Mouse (Mus musculus) large intestine, adult 2 months (tissue): ENCODE results near the gene Mgrn1. TPM values are rescaled to one million over a fixed set of nuclear protein-coding genes. Genes with fewer than 3 reads are reported as not detected.

Experiments
- DNase-seq: peaks from one replicate; pipeline ENCODE4 v3.0.0-alpha.2; 2012; ENCODE audit warnings: low read depth, low spot score
- WGBS: fragments of 180-500 bp; shearing (Covaris S2); methylation state at CpG from one replicate; pipeline ENCODE4 v1.1.7; 2018; 5-methylcytosine and 5-hydroxymethylcytosine counted together
- polyA plus RNA-seq: library from polyadenylated mRNA; depleted of rRNA; stranded (reverse); fragments of >200 nt; gene quantifications from 2 replicates; pipeline ENCODE4 v1.2.3, GENCODE M21; 2012

Gene Mgrn1
- polyA plus RNA-seq, 1 experiment, result 102 TPM

DNA sequence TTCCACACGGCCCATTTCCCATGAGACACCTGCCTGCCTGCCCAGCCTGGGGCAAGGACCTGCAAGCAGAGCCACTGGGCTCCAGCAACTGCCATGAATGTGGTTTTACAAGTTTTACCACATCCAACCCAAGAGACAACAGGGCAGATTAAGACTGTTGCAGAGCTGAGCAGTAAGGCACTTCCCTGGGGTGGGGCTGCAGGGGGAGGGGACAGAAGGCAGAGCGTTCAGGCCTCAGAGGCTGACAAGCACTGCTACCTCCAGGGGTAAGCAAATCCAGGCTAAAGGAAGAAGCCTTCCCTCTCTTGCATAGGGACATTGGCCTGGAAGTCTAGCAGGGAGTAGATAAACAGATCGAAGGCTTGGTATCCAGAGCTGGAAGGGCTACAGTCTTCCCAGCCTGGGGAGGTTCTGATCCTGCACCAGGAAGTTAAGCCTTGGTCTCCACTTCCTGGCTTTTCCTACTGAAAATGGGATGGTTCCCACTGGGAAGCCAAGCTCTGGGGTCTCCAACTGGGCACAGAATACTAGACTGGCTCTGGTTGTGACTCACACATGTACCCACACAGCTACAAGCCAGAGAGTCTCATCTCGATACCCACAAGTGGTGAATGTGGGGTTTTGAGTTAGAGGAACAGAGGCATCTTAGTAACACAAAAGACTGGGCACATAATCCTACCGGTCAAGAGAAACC, 7.7 kb upstream of the Mgrn1 start:
- WGBS, result 2% methylated on average over 5 of the region's 5 CpGs
- DNase-seq, result no peak

DNA sequence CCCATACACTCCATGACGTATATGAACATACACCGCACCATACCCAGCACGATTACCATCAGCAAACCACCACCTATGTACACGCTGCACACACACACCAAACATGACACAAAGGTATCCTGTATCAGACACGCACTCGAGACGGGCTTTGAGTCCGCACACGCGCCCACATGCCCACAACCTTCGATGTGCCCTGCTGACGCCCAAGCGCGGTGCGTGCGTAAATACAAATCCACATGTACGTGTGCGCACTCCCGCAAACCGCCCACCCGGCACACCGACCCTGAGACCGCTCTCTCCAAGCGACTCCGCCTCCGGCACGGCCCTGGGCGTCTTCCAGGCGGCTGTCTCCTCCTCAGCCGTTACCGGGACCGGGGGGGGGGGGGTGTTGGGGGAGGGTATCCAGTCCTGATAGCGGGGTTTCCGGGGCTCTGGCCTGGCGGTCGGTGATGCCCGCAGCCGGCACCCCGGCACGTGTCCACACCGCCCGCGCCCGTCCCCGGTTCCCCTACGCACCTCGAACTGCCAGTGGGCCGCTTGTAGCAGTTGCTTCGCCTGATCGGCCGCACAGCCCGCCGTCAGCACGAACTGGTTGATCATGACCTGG, 6.8 kb upstream of the Mgrn1 start:
- WGBS, result under 1% methylated on average over 54 of the region's 54 CpGs
- no peak for DNase-seq

DNA sequence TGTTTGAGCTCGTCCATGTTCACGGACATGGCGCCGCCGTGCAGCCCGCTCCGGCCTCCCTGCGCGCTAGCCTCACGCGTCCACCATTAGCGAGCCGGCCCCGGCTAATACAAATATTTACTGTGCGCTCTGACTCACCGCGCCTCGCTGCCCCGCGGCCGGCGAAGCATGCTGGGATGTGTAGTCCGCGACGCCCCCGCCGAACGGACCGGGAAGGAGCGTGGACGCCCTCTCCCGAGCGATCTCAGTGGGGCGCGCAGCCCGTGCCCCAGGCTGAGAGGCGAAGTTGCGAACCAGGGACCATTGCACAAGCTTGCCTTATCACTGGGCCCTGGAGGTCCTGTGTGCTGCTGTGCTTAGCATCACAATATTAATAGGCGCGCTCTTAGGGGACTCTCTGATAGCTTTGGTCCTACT, 6.3 kb upstream of the Mgrn1 start:
- under 1% methylated on average over 40 of the region's 40 CpGs for WGBS
- no peak for DNase-seq

DNA sequence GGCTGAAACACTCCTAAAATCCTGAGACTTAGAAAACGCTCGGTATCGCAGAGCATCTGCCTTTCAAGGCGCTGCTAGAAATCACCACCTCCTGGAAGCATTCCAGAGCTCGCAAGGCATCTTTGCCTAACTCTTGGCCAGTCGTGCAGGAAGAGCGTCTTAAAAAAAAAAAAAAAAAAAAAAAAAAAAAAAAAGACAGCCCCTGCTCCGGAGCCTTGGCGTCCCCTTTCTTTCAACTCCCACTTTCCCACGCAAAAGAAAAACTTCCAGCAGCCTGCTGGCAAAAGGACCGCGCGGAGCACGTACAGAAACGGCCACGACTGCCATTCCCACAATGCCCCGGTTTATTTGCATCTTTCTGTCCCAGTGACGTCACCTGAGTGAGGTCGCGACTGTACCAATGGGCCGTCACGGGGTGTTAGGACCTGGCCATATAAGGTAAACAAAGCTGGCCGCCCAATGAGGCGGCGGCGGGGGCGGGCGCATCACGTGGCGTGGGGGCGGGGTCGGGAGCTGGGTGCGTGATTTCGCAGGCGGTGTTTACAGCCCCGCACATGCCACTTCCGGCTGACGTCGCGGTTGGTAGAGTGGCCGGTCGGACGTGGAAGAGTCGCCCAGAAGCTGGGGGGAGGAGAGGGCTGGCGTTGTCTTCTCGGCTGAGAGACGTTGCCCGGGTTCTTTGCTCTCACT, 5.8 kb upstream of the Mgrn1 start, which contains the start of gene Ubald1:
Ubald1 (minus strand) TSS at position 180 of the 690 bp plus-strand sequence.
- DNase-seq, result no peak
- WGBS, result 0% methylated on average over 48 of the region's 48 CpGs

DNA sequence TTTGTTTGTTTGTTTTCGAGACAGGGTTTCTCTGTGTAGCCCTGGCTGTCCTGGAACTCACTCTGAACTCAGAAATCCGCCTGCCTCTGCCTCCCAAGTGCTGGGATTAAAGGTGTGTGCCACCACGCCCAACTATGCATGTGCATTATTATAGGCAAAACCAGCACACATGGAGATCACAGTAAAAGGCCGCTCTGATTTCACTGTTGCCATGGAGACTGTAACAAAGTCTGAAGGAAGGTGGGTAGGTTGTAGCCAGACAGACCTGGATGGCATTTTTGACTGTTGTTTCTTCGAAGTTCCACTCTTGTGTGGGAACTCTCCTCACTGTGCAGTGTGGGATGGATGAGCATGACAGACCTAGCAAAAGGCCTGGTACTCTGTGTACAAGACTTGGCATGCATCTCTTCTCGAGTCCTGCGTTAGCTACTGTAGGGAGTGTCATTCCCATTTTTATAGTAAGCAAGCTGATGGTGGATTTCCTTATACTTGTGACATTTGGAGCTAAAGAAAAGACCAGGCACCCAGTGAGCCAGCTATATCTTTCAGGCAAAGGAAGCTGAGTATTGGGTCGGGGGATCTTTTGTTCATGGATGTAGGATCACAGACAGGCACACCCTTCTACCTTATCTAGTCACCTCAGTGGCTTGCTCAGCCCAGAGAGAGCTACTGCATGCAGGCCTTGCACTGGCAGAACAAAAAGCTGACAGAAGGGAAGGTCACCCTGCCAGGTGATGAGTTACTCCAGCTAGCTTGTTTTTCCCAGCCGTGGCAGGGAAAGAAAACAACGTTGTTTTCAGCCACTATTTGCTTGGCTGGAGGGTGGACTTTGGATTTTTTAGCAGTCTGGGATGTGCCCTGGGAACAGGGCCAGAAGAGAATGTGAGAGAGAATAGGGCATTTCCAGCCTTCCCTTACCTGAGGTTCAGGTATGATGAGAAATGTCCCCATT, 4.4 kb upstream of the Mgrn1 start:
- no peak for DNase-seq
- 27% methylated on average over 10 of the region's 10 CpGs for WGBS

DNA sequence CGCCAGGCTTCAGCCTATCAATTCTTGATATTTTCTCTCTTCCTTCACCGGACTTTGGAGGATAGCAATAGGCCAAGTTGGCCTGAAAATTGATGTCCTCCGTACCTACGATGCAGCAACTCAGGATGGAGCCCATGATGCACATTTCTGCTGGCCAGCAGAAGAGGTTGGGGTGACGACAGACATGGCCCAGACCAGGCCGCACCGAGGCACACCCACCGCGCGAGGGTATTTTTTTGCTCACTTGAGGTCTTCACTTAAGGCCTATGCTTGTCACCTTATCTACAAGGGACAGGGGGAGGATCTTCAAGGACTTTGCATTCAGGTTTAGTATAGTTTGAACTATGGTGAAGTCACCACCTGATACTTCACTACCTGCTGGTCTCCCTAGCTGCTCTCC, 1.1 kb upstream of the Mgrn1 start:
- 96% methylated on average over 10 of the region's 10 CpGs for WGBS
- DNase-seq, result no peak

DNA sequence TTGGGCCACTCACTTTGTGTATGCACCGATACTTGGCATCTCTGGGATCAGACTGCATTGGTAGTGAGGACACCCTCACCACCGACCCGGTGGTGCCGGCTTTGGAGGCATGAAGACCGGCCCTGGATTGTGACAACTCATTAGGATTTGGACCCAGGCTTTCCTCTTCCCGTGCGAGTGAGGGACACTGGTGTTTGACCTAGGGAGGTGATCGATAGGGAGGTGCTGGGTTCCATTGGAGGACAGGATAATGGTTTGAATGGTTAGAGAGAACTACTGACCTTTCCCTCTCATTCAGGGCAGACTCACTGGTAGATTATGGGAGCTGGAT, 606 bp downstream of the Mgrn1 start:
- WGBS, result under 1% methylated on average over 8 of the region's 8 CpGs
- no peak for DNase-seq

DNA sequence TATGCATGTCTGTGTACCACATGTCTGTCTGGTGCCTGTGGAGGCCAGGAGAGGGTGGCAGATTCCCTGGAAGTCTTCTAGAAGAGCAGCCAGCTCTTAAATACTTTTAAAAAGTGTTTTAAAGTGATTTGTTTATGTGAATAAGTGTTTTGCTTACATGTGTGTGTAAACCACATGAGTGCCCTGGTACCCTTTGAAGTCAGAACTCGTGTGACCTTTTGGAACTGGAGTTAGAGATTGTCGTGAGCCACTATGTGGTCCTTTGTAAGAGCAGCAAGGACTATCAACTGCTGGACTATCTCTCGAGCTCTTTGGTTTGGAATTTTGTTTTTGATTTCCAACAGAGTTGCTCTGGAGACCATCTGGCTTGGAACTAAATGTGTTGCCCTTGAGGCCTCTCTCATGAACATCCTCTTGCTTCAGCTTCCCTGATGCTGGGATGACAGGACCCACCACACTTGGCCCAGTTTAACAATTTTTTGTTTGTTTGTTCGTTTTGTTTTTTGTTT, 4.2 kb downstream of the Mgrn1 start:
- DNase-seq, result no peak
- WGBS, result 63% methylated on average over 4 of the region's 4 CpGs

DNA sequence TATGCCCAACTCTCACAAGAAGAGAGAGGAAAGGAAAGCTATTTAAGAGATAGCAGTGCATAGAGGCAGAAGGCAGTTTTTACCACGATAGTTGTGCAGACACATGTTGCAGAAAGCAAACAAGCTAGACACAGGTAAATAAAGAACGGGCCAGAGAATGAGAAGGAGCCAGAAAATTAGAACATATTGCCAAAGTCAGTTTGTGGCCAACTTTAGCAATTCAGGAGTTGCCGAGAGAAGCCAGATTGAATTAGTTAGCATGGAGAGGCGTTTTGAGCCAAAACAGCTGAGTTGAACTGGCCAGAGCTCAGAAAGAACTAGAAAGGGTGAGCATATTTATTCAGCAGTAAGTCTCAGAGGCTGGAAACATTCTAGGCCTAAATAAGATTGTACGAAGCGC, 6.1 kb downstream of the Mgrn1 start:
- DNase-seq, result no peak
- WGBS, result 79% methylated on average over 6 of the region's 6 CpGs

DNA sequence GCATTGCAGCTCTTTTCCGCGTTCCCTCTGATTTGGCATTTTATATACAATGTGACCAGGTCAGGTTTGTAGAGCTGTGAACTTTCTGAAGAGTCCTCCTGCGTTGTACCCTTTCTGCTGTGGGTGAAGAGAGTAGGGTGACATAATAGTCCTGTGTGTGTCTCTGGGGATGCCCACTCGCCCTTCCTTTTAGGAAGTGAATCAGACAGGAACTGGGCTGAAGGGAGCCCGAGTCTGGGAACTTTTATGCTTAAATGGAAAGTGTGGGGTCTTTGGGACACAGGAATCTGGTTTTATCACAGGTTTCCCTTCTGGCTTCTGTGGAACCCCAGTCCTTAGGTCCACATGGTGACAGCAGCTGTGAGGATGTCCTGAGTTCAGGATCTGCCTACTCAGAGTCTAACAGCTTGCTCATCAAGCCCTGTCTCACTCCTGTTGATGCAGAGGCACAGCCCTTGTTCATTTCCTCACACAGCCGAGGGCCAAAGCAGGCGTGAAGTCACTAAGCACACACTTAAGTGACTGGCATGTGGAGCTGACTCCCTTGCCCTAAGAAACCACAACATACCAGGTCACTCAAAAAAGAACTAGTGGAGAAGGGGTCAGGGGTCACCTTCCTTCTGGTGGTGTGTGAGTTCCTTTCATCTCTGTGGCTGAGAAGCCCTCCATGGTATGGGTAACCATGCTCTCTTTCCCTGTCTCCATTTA, 8.3 kb downstream of the Mgrn1 start:
- 83% methylated on average over 7 of the region's 7 CpGs for WGBS
- DNase-seq, result no peak

DNA sequence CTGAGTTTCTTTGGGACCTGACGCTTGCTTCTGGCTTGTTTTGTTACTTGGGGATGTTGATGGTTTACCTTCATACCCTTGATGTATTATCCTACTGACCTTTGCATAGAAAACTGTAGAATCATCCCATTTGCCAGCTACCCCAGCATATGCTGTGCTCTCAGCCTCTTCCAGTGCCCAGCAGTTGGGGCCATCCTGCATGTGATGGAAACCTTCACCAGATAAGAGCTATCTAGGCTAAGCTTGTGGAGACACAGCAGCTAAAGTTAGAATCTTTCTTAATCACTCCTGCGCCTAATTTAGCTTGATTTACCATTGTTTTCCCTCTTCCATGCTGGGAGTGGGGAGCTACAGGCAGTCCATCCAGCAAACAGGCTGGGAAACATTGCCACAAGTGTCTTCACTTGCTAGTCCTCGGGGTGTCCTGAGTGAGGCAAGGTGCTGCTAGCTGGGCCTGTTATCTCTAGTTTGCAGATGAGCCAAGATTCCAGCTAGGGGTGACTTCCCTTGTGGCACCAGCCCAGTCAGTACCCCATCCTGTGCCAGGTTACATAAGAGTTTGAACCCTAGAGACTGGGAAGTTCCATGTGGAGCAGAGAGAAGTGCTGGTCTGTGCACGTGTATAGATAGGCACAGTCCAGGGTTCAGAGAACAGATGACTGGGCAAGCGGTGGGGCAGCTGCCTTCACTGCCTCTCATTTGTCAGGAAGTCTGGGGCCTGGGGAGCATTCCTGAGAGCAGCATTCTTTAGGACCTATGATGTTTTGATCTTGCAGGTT, 10.4 kb downstream of the Mgrn1 start:
- DNase-seq, result no peak
- WGBS, result 65% methylated on average over 5 of the region's 5 CpGs

DNA sequence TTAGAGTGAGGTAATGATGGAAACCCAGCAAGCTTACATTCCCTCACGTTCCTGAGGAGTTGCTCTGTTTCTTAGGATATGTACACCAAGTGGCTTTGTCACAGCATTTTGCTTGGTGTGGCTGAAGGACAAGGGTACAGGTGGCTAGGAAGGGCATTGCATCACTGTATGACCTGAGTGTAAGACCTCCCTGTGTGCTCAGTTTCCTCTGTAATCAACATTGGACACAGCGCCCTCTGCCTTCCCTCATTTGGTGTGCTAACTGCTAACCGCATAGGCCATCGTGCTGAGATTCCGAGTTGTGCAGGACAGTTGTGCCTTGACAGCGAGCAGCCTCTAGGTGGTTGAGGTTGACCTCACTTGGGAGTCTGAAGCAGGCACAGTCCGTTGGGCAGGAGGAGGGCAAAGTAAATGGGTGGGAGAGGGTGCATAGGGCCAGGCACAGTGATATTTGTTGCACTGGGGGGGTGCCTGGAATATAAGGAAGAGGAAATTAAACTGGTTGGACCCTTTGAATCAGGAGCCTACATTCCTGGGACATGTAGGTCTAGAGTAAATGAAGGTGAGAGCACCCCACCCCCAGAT, 11.2 kb downstream of the Mgrn1 start:
- no peak for DNase-seq
- WGBS, result 84% methylated on average over 7 of the region's 7 CpGs

DNA sequence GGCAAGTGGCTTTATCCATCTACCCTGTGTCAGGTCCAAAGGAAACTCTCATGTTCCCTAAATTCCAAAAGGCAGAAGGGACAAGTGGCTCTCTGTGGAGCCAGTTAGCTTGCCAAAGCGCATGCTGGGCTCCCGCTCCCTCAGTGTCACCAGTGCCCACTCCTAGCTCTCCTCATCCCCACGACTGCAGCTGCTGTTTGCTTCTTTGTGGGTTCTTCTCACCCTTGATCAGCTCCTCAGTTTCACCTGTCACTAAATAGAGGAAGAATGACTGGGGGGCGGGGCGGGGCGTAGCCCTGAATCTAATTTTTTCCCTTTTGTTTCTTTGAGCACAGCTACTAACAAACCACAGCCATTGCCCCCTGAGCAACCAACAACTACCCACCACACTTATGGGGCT, 12.8 kb downstream of the Mgrn1 start:
- DNase-seq, result no peak
- WGBS, result 82% methylated on average over 6 of the region's 6 CpGs

DNA sequence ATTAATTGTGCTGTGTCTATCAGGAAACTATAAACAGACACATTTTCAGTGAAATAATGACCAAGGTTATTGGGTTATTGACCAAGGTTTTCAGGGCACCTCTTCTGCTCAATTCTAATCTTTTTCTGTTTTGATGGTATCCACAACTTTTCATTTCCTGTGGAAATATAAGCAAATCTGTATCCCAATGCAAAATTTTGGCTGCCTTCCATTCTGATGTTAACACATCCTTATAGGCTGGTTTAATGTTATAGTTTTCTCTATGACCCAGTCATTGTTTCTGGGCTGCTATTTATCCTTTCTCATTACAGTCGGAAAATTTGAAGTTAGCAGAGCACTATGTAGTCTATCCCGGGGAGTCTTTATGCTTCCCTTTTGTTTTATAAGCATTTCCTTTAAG, 13.7 kb downstream of the Mgrn1 start:
- DNase-seq, result no peak
- whole genome bisulfite sequencing, result 78% methylated on average over 2 of the region's 2 CpGs

DNA sequence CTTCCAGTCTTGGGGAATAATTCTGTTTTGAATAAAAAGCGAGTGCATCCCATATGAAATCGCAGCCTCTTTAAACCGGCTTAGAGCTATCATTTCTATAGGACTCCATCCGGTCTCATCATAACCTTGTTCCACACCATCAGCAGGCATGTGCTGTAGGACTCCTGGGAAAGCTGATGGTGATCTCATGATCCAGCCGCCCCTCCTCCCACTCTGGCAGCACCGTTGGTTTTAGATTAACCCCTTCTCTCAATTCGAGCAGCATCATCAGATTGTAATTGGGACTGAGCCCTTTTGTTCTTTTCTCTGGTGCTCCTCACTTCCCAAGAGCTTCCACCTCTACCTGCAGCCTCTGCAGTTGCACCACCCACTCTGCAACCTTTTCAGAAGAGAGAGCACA, 15.1 kb downstream of the Mgrn1 start:
- no peak for DNase-seq
- 78% methylated on average over 7 of the region's 7 CpGs for WGBS

DNA sequence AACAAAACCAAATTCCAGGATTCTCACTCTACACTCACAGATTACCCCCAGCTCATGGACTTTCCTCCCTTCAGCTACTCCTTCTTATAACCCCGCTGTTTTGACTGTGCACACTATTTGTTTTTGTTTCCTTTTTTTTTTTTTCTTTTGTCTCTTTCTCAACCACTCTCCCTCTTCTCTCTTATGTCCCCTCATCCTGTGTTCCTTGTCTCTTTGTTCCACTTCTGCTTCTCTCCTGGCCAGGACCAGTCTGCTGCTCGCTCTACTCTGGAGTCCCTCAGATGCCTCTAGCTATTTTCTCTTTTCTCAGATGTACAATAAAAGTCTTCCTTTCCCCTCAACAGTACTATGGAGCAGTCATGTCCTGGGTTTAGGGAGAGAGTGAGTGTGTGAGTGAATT, 16.3 kb downstream of the Mgrn1 start:
- 87% methylated on average over 2 of the region's 2 CpGs for WGBS
- DNase-seq, result no peak

DNA sequence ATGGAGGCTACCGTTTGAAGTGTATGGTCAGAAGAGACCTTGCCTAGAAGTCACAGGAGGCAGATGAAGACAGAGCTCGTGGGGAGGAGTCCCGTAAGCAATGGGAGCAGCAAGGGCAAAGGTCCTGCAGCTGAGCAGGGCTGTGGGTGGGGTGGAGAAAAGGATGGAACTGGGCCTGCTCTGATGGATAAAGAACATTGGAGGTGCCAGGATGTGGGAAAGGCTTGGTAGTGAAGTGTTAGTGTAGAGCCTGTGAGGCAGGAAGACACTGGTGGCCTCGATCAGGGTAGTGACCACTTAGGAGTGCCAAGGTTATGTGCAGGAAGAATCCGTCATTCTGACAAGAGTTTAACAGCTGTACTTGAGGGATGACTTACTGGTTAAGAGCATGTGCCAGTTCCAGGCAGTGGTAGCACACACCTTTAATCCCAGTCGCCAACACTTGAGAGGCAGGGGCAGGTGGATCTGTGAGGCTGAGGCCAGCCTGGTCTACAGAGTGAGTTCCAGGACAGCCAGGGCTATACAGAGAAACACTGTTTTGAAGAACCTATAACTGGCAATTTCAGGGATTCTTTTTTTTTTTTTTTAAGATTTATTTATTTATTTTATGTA, 17.5 kb downstream of the Mgrn1 start:
- DNase-seq, result no peak
- WGBS, result 39% methylated on average over 6 of the region's 6 CpGs

DNA sequence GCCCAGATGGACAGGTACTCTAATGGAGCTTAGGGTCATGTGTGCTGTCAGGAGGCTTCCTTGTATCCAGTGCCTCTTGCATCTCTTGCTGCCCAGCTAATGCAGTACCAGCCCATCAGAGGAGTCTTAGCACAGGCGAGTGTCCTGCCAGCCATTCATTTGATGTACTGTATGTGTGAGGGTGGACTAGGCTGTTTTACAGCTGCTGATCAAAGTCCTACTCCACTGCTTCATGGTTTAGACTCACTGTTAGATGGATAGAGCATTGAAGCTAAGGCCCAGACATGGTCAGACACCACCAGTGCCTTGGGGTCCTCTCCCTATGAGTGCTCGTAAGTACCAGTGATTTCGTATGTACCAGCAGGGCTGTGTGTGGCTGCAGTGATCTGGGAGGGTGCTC, 18.8 kb downstream of the Mgrn1 start:
- 56% methylated on average over 3 of the region's 3 CpGs for whole genome bisulfite sequencing
- DNase-seq, result no peak
